Mouse (Mus musculus): Measurements from ENCODE around the gene Pfn3.

DNA sequence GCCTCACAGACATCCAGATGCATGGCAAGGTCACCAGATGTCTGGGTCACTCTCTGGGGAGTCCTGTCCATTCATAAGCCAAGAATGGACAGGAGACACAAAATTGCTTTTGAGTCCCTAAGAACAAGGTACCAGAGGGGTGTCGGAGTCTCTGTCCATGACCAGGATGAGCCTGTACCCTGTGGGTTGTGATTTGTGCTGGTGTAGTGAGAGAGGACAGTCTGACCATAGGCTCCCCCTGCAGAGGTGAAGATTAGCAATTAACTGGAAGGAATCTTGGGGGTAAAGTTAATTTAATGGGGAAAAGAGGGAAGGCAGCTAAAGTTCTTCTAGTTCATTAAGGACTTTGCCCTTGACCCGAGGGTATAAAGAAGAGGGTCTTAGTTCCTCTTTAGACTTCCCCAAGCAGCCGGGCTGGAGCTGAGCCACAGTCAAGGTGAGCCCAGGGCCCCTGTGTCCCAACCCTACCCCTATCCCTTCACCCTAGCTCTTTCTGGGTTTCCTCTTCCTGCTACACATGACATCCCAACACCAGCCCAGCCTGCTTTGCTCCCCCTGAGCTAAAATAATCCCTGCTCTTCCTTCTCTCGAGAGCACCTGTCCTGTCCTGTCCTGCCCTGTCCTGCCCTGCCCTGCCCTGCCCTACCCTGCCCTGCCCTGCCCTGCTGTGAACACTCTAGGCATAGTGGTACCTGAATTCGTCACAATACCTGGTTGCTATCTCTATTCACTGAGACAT is 15.6 kb downstream of the Pfn3 start:
- TF ChIP-seq POLR2A (IDR thresholded peaks at IDR 0.05; ENCODE audit: insufficient read depth, low read length) = no peak
- no peak for TF ChIP-seq EP300 (IDR thresholded peaks at IDR 0.05; ENCODE audit: insufficient read depth, low read depth, low read length)

Measured in ES-Bruce4 (cell line).